Mouse (Mus musculus): ENCODE data around the gene Ncoa5. TPM values are rescaled to one million over a fixed set of nuclear protein-coding genes. Genes with fewer than 3 reads are reported as not detected.
A peak's percentile ranks its signal among the peaks of the same experiment; 100 is the strongest.

Ncoa5 gene
- polyA plus RNA-seq, 1 experiment from 2014 or later, result 18.3 TPM

GRCm38 (mm10) chr2:165043090-165043636 is 8.5 kb upstream of the Ncoa5 start:
- H3K4me1 ChIP-seq (replicated peaks), result no peaks in the 10 kb centered on the region

GRCm38 (mm10) chr2:165042126-165042525 is 7.5 kb upstream of the Ncoa5 start:
- Histone ChIP-seq H3K36me3 (no peaks in the 10 kb centered on the region), H3K9me3 (replicated peaks) (no peaks in the 10 kb centered on the region), H3K27ac (no peak overlapping the region), H3K27me3 (peaks cover 13% of the 10 kb centered on the region), H3K4me3 (replicated peaks) (no peak overlapping the region), H3K4me2 (no peak overlapping the region), H3K4me1 (replicated peaks) (no peaks in the 10 kb centered on the region), H3K9ac (no peak overlapping the region)
- DNase-seq (no peak), ATAC-seq (ENCODE audit: low read depth) (no peak)
- WGBS (ENCODE audit: insufficient replicate concordance), result 52% methylated on average over 5 of the region's 5 CpGs

More at GRCm38 (mm10) chr2:165043090-165043636, 8.5 kb upstream of the Ncoa5 start:
- Histone ChIP-seq H3K9ac (no peak overlapping the region), H3K27me3 (peaks cover 9% of the 10 kb centered on the region), H3K4me2 (no peak overlapping the region), H3K36me3 (no peaks in the 10 kb centered on the region), H3K4me3 (replicated peaks) (no peak overlapping the region), H3K9me3 (replicated peaks) (no peaks in the 10 kb centered on the region), H3K27ac (no peak overlapping the region)
- no peak for DNase-seq
- no peak for ATAC-seq (ENCODE audit: low read depth)
- WGBS (ENCODE audit: insufficient replicate concordance), result 28% methylated on average over 17 of the region's 17 CpGs

- Histone ChIP-seq H3K4me1 (replicated peaks) (peaks cover 26% of the 10 kb centered on the region), H3K27ac (no peak overlapping the region), H3K4me2 (no peak overlapping the region), H3K4me3 (replicated peaks) (no peak overlapping the region), H3K9ac (no peak overlapping the region), H3K36me3 (no peaks in the 10 kb centered on the region), H3K9me3 (replicated peaks) (no peaks in the 10 kb centered on the region), H3K27me3 (peaks cover 8% of the 10 kb centered on the region)
- DNase-seq (no peak), ATAC-seq (ENCODE audit: low read depth) (no peak)
- WGBS (ENCODE audit: insufficient replicate concordance), result 41% methylated on average over 4 of the region's 4 CpGs
Measured at GRCm38 (mm10) chr2:165037415-165037814, 2.7 kb upstream of the Ncoa5 start.

DNA sequence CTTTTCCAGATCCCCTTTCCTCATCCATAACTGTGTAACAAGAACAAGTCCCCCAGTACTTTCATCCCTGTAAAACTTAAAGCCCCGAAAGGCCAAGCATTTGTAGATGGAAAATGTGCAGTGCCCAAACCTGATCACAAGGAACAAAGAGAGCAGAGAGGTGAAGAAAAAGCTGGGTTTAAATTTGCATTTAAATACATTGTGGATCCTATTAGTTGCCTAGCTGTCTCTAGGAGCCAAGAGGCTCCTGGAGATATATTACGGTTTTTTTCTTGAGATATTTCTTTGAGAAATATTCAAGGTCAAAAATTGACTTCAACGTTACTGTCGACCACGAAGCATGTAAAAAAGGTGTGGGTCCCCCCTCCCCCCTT is 378 bp upstream of the Ncoa5 start:
- H3K27me3 ChIP-seq, result peaks cover 8% of the 10 kb centered on the region
- DNase-seq, result no peak
- no peak overlapping the region for H3K27ac ChIP-seq
- ATAC-seq (ENCODE audit: low read depth), result no peak
- peaks cover 30% of the 10 kb centered on the region for H3K4me1 ChIP-seq (replicated peaks)
- H3K4me2 ChIP-seq, result peak overlapping the region; percentile 87
- no peaks in the 10 kb centered on the region for H3K36me3 ChIP-seq
- no peaks in the 10 kb centered on the region for H3K9me3 ChIP-seq (replicated peaks)
- no peak overlapping the region for H3K9ac ChIP-seq
- 54% methylated on average over 5 of the region's 5 CpGs for WGBS (ENCODE audit: insufficient replicate concordance)
- H3K4me3 ChIP-seq (replicated peaks), result peak overlapping the region; percentile 90

DNA sequence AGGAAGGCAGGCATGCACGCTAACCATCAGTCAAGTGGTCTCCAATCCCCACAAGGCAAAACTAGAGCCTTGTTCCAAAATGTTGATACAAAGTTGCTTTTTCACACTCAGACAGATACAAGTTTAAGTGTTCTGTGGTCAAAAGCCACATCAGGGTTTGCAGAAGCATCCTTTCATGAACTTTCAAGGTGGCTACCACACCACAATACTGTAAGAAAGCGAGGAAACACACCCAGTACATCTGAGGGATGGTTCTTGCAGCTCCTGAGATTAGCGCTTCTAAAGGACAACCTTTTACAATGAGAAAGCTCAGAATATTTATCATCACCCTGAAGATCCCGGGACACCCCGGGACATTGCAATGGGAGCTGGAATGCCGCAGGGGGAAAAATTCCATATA is 1.4 kb downstream of the Ncoa5 start:
- peak overlapping the region; percentile 93 for H3K9ac ChIP-seq
- peak overlapping the region; percentile 90 for H3K4me3 ChIP-seq (replicated peaks)
- H3K27me3 ChIP-seq, result peaks cover 4% of the 10 kb centered on the region; the same call in 1 of the 2 replicates
- no peak for DNase-seq
- H3K9me3 ChIP-seq (replicated peaks), result no peaks in the 10 kb centered on the region
- ATAC-seq (ENCODE audit: low read depth), result no peak
- H3K4me1 ChIP-seq (replicated peaks), result peaks cover 30% of the 10 kb centered on the region
- H3K27ac ChIP-seq, result no peak overlapping the region
- no peaks in the 10 kb centered on the region for H3K36me3 ChIP-seq
- WGBS (ENCODE audit: insufficient replicate concordance), result 59% methylated on average over 6 of the region's 6 CpGs
- H3K4me2 ChIP-seq, result peak overlapping the region; percentile 87

GRCm38 (mm10) chr2:165032533-165032932 is 2.1 kb downstream of the Ncoa5 start:
- peak overlapping the region; percentile 87 for H3K4me2 ChIP-seq
- H3K36me3 ChIP-seq, result no peaks in the 10 kb centered on the region
- H3K4me1 ChIP-seq (replicated peaks), result peaks cover 30% of the 10 kb centered on the region
- no peak overlapping the region for H3K4me3 ChIP-seq (replicated peaks)
- ATAC-seq (ENCODE audit: low read depth) (no peak), DNase-seq (no peak)
- 62% methylated on average over 3 of the region's 3 CpGs for WGBS (ENCODE audit: insufficient replicate concordance)
- no peaks in the 10 kb centered on the region for H3K9me3 ChIP-seq (replicated peaks)
- no peak overlapping the region for H3K27ac ChIP-seq
- no peak overlapping the region for H3K9ac ChIP-seq
- peaks cover 1% of the 10 kb centered on the region; the same call in 1 of the 2 replicates for H3K27me3 ChIP-seq

GRCm38 (mm10) chr2:165027163-165027562 is 7.5 kb downstream of the Ncoa5 start:
- Histone ChIP-seq H3K36me3 (peaks cover 8% of the 10 kb centered on the region), H3K4me1 (replicated peaks) (peaks cover 2% of the 10 kb centered on the region; the same call in 1 of the 2 replicates), H3K4me3 (replicated peaks) (no peak overlapping the region), H3K9ac (no peak overlapping the region), H3K27me3 (no peaks in the 10 kb centered on the region), H3K4me2 (no peak overlapping the region), H3K9me3 (replicated peaks) (no peaks in the 10 kb centered on the region), H3K27ac (no peak overlapping the region)
- ATAC-seq (ENCODE audit: low read depth) (no peak), DNase-seq (no peak)
- WGBS (ENCODE audit: insufficient replicate concordance), result 42% methylated on average over 1 of the region's 1 CpGs

- peaks cover 6% of the 10 kb centered on the region; the same call in 1 of the 2 replicates for H3K4me1 ChIP-seq (replicated peaks)
- ATAC-seq (ENCODE audit: low read depth) (no peak), DNase-seq (no peak)
- 78% methylated on average over 3 of the region's 3 CpGs for WGBS (ENCODE audit: insufficient replicate concordance)
- H3K4me2 ChIP-seq, result no peak overlapping the region
- no peaks in the 10 kb centered on the region for H3K27me3 ChIP-seq
- no peak overlapping the region for H3K4me3 ChIP-seq (replicated peaks)
- H3K9me3 ChIP-seq (replicated peaks), result no peaks in the 10 kb centered on the region
- peaks cover 35% of the 10 kb centered on the region for H3K36me3 ChIP-seq
- no peak overlapping the region for H3K9ac ChIP-seq
- H3K27ac ChIP-seq, result no peak overlapping the region
Measured at GRCm38 (mm10) chr2:165020490-165020889, 14.2 kb downstream of the Ncoa5 start.

- DNase-seq, result no peak
- H3K27ac ChIP-seq, result 0 out of 2 replicates have a peak overlapping the region, but pooled peaks have one; percentile 32
- 55% methylated on average over 5 of the region's 5 CpGs for WGBS (ENCODE audit: insufficient replicate concordance)
Measured at GRCm38 (mm10) chr2:165014935-165015334, 19.7 kb downstream of the Ncoa5 start.

DNA sequence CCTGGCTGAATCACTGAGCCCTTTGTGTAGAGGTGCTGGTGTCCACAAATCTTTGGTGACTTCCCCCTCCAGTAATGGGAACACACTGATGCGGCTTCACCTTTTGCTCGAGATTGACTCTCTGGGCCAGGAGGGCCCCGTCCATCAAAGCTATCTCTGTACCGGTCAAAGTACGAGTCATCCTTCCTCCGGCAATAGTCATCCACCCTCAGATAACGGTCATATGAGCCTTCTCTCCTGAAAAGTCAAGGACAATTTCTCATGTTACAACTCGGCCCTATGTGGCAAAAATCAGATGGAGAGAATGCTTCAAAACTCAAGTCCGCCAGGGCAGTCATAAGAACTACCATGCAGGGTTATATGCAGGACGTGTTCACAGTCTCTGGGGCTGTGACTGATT is 24.3 kb downstream of the Ncoa5 start:
- Histone ChIP-seq H3K4me2 (no peak overlapping the region), H3K4me1 (replicated peaks) (peaks cover 10% of the 10 kb centered on the region), H3K36me3 (peaks cover 76% of the 10 kb centered on the region), H3K27ac (no peak overlapping the region), H3K27me3 (no peaks in the 10 kb centered on the region), H3K9ac (no peak overlapping the region), H3K4me3 (replicated peaks) (no peak overlapping the region), H3K9me3 (replicated peaks) (no peaks in the 10 kb centered on the region)
- WGBS (ENCODE audit: insufficient replicate concordance), result 61% methylated on average over 10 of the region's 10 CpGs
- DNase-seq, result no peak
- ATAC-seq (ENCODE audit: low read depth), result no peak

More at GRCm38 (mm10) chr2:165014935-165015334, 19.7 kb downstream of the Ncoa5 start:
- Histone ChIP-seq H3K9ac (no peak overlapping the region), H3K4me1 (replicated peaks) (peaks cover 13% of the 10 kb centered on the region), H3K4me3 (replicated peaks) (no peak overlapping the region), H3K9me3 (replicated peaks) (no peaks in the 10 kb centered on the region), H3K4me2 (no peak overlapping the region), H3K27me3 (no peaks in the 10 kb centered on the region), H3K36me3 (peaks cover 46% of the 10 kb centered on the region)
- ATAC-seq (ENCODE audit: low read depth), result no peak

DNA sequence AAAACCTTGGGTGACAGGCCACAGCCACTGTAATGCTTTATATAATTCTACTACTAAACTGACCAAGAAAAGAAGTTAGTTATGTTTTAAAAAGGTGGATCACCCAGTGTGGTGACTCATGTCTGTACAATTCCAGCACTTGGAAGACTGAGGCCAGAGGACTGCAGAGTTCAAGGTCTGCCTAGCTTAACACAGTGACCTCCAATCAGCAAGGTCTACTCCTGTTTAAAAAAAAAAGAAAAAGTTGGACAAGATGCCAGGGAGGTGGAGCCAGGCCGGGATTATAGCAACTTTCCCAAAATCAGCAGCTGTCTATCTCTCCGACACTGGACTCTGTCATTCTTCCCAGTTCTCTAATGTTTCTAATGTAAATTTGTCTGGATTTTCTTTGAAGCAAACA is 25.1 kb downstream of the Ncoa5 start:
- Histone ChIP-seq H3K4me3 (replicated peaks) (no peak overlapping the region), H3K4me2 (no peak overlapping the region), H3K27ac (no peak overlapping the region), H3K27me3 (no peaks in the 10 kb centered on the region), H3K36me3 (peaks cover 84% of the 10 kb centered on the region), H3K9ac (no peak overlapping the region), H3K4me1 (replicated peaks) (peaks cover 6% of the 10 kb centered on the region; the same call in 1 of the 2 replicates), H3K9me3 (replicated peaks) (no peaks in the 10 kb centered on the region)
- WGBS (ENCODE audit: insufficient replicate concordance), result 56% methylated on average over 2 of the region's 2 CpGs
- ATAC-seq (ENCODE audit: low read depth), result no peak
- DNase-seq, result no peak

- H3K9ac ChIP-seq, result no peak overlapping the region
- DNase-seq (no peak), ATAC-seq (ENCODE audit: low read depth) (no peak)
- H3K27me3 ChIP-seq, result no peaks in the 10 kb centered on the region
- peaks cover 88% of the 10 kb centered on the region for H3K36me3 ChIP-seq
- H3K4me1 ChIP-seq (replicated peaks), result peaks cover 3% of the 10 kb centered on the region; the same call in 1 of the 2 replicates
- H3K27ac ChIP-seq, result no peak overlapping the region
- H3K4me2 ChIP-seq, result no peak overlapping the region
- no peak overlapping the region for H3K4me3 ChIP-seq (replicated peaks)
- no peaks in the 10 kb centered on the region for H3K9me3 ChIP-seq (replicated peaks)
- WGBS (ENCODE audit: insufficient replicate concordance), result 89% methylated on average over 14 of the region's 14 CpGs
Measured at GRCm38 (mm10) chr2:165009161-165009560, 25.5 kb downstream of the Ncoa5 start.

All from liver, embryonic 13.5 days (tissue).